Mouse (Mus musculus) heart, embryonic 11.5 days (tissue): ENCODE measurements around the gene Mtf1. TPM values are rescaled to one million over a fixed set of nuclear protein-coding genes. Genes with fewer than 3 reads are reported as not detected.

Experiments
- ATAC-seq: fragments of 200-750 bp; cut with Nextera tagmentation; replicated peaks from 2 replicates; pipeline ENCODE4 v1.8.0; 2017; ENCODE audit warnings: moderate library complexity; ENCODE audit not compliant: insufficient number of reproducible peaks, low FRiP score, low TSS enrichment
- H3K27ac ChIP-seq: fragments of 300-500 bp; sonication (generic); 2 replicates; pipeline ENCODE4 v1.5.1; 2014; ENCODE audit warnings: mild to moderate bottlenecking, low read depth, low read length
- H3K27me3 ChIP-seq: fragments of 300-500 bp; sonication (generic); 2 replicates; pipeline ENCODE4 v1.6.1; 2014; ENCODE audit warnings: mild to moderate bottlenecking, low read length, mixed read lengths; ENCODE audit not compliant: control insufficient read depth, insufficient read depth
- H3K36me3 ChIP-seq: fragments of 300-500 bp; sonication (generic); 2 replicates; pipeline ENCODE4 v1.6.1; 2014; ENCODE audit warnings: mild to moderate bottlenecking, low read length, moderate library complexity, mixed read lengths; ENCODE audit not compliant: control insufficient read depth, insufficient read depth
- H3K4me1 ChIP-seq: fragments of 300-500 bp; sonication (generic); 2 replicates; pipeline ENCODE4 v1.6.1; 2014; ENCODE audit warnings: low read length; ENCODE audit not compliant: control insufficient read depth, insufficient read depth
- H3K4me2 ChIP-seq: fragments of 300-500 bp; sonication (generic); 2 replicates; pipeline ENCODE4 v1.6.1; 2014; ENCODE audit warnings: mild to moderate bottlenecking, moderate library complexity
- H3K4me3 ChIP-seq: fragments of 300-500 bp; sonication (generic); 2 replicates; pipeline ENCODE4 v1.5.1; 2014; ENCODE audit warnings: low read depth, low read length
- H3K9ac ChIP-seq: fragments of 300-500 bp; sonication (generic); 2 replicates; pipeline ENCODE4 v1.6.1; 2014; ENCODE audit warnings: mild to moderate bottlenecking, low read depth, low read length, moderate library complexity
- H3K9me3 ChIP-seq: fragments of 300-500 bp; sonication (generic); replicated peaks from 2 replicates; pipeline ENCODE4 v1.6.1; 2016; ENCODE audit warnings: low read length; ENCODE audit not compliant: control insufficient read depth
- WGBS: fragments of 180-500 bp; shearing (Covaris S2); extraction: QIAGEN DNeasy Blood & Tissue Kit; methylation state at CpG from one replicate; pipeline ENCODE4 v1.1.7; 2014; ENCODE audit not compliant: insufficient replicate concordance; 5-methylcytosine and 5-hydroxymethylcytosine counted together
- polyA plus RNA-seq: library from polyadenylated mRNA; unstranded; fragments of >200 nt; fragmentation: Nextera tagmentation; extraction: Ambion mirVana; gene quantifications from 2 replicates; pipeline ENCODE4 v1.2.1, GENCODE M21; 2014

Mtf1 gene
- polyA plus RNA-seq, 1 experiment from 2014 or later, result 11.0 TPM

- Histone ChIP-seq H3K4me1 (peaks cover 5% of the 10 kb centered on the region), H3K9ac (no peak overlapping the region), H3K4me3 (no peak overlapping the region), H3K9me3 (no peaks in the 10 kb centered on the region), H3K27ac (no peak overlapping the region), H3K27me3 (no peaks in the 10 kb centered on the region), H3K36me3 (peaks cover 5% of the 10 kb centered on the region; the same call in 1 of the 2 replicates), H3K4me2 (no peak overlapping the region)
- WGBS, result 88% methylated on average over 7 of the region's 7 CpGs
- ATAC-seq, result no peak
Measured at GRCm38 (mm10) chr4:124810056-124810455, 8.2 kb downstream of the Mtf1 start.

DNA sequence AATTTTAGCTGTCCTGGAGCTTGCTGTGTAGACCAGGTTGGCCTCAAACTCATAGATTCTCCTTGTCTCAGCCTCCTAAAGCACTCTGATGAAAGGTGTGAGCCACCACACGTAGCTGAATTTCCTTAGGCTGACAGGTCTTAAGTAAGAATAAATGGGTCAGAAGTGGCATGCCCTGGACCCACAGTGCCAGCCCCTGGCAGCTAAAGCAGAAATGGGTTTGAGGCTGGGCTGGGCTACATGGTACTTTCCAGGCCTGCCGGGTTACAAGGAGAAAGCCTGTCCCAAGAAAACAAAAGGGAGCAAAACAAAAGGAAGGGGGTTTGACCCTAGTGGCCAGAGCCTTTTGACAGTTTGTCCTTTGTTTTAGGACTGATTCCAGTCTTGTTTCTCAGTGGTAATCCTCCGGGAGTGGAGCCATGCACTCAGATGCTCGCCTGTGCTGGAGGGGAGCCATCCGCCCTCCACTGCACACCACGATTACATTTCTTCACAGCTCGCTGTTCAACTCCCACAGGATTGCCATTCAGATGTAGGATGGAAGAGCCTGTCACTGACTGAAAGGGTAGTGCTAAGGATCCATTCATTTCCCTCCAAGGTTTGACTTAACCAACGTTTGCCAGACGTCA is 9.6 kb downstream of the Mtf1 start:
- no peak overlapping the region for H3K4me2 ChIP-seq
- H3K9me3 ChIP-seq, result no peaks in the 10 kb centered on the region
- 60% methylated on average over 9 of the region's 9 CpGs for WGBS
- H3K4me3 ChIP-seq, result no peak overlapping the region
- no peak overlapping the region for H3K9ac ChIP-seq
- H3K27ac ChIP-seq, result no peak overlapping the region
- H3K36me3 ChIP-seq, result 0 out of 2 replicates have a peak, but pooled peaks cover 5% of the 10 kb centered on the region
- no peak for ATAC-seq
- peaks cover 5% of the 10 kb centered on the region for H3K4me1 ChIP-seq
- H3K27me3 ChIP-seq, result no peaks in the 10 kb centered on the region

DNA sequence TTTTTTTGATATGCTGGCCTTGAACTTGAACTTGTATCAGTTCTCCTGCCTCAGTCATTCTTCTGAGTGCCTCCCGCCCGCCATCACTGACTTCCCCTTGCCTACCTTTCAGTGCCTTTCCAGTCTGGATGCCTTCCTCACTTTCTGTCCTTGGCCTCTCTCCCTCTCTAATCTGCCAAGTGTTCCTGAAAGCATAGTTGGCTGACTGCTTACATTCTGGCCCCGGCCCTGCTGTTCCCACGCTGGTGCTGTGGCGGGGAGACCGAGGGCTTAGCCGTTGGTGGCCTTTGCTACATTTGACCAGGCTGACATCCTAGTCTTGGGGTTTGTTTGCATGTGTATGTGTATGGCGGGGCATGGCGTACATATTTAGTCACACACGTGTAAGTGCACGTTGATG is 14.0 kb downstream of the Mtf1 start:
- 89% methylated on average over 11 of the region's 11 CpGs for WGBS
- no peak overlapping the region for H3K4me2 ChIP-seq
- peaks cover 8% of the 10 kb centered on the region; the same call in 1 of the 2 replicates for H3K4me1 ChIP-seq
- H3K9ac ChIP-seq, result no peak overlapping the region
- no peaks in the 10 kb centered on the region for H3K27me3 ChIP-seq
- 0 out of 2 replicates have a peak, but pooled peaks cover 5% of the 10 kb centered on the region for H3K36me3 ChIP-seq
- no peak overlapping the region for H3K27ac ChIP-seq
- H3K9me3 ChIP-seq, result no peaks in the 10 kb centered on the region
- no peak for ATAC-seq
- H3K4me3 ChIP-seq, result no peak overlapping the region

DNA sequence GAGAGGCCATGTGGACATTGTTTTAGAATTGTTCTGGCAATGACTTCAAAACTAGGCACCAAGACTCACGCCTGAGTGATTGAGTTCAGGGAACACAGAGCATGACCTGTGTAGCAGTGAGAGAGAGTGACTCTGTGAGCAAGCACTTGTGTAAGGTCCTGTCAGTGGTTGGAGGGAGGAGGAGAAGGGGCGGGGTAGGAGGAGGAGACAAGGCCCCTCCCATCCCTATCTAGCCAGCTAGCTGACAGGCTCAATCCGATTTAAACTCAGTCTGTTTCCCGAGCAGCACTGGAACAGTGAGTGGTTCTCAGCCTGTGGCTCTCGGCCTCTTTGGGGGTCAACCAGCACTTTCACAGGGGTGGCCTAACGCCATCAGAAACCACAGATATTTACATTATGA is 15.9 kb downstream of the Mtf1 start:
- H3K4me2 ChIP-seq, result 0 out of 2 replicates have a peak overlapping the region, but pooled peaks have one; percentile 16
- H3K9ac ChIP-seq, result no peak overlapping the region
- H3K9me3 ChIP-seq, result no peaks in the 10 kb centered on the region
- no peaks in the 10 kb centered on the region for H3K27me3 ChIP-seq
- peaks cover 7% of the 10 kb centered on the region; the same call in 1 of the 2 replicates for H3K36me3 ChIP-seq
- peaks cover 8% of the 10 kb centered on the region; the same call in 1 of the 2 replicates for H3K4me1 ChIP-seq
- H3K27ac ChIP-seq, result no peak overlapping the region
- H3K4me3 ChIP-seq, result no peak overlapping the region
- ATAC-seq, result peak; percentile 81
- 8% methylated on average over 6 of the region's 6 CpGs for WGBS

GRCm38 (mm10) chr4:124818832-124819231 is 16.9 kb downstream of the Mtf1 start:
- no peak for ATAC-seq
- WGBS, result 93% methylated on average over 4 of the region's 4 CpGs

GRCm38 (mm10) chr4:124824967-124825366 is 23.1 kb downstream of the Mtf1 start:
- 91% methylated on average over 6 of the region's 6 CpGs for whole genome bisulfite sequencing
- Histone ChIP-seq H3K9ac (no peak overlapping the region), H3K4me3 (no peak overlapping the region), H3K9me3 (no peaks in the 10 kb centered on the region), H3K27ac (no peak overlapping the region), H3K27me3 (no peaks in the 10 kb centered on the region), H3K4me1 (no peaks in the 10 kb centered on the region), H3K4me2 (no peak overlapping the region), H3K36me3 (peaks cover 2% of the 10 kb centered on the region)
- ATAC-seq, result no peak

More at GRCm38 (mm10) chr4:124818832-124819231, 16.9 kb downstream of the Mtf1 start:
- Histone ChIP-seq H3K36me3 (peaks cover 7% of the 10 kb centered on the region), H3K9ac (no peak overlapping the region), H3K27ac (no peak overlapping the region), H3K4me1 (peaks cover 8% of the 10 kb centered on the region; the same call in 1 of the 2 replicates), H3K27me3 (no peaks in the 10 kb centered on the region), H3K4me3 (no peak overlapping the region), H3K9me3 (no peaks in the 10 kb centered on the region), H3K4me2 (no peak overlapping the region)

- ATAC-seq, result no peak
- 95% methylated on average over 21 of the region's 21 CpGs for WGBS
- H3K9ac ChIP-seq, result 0 out of 2 replicates have a peak overlapping the region, but pooled peaks have one; percentile 24
- H3K27ac ChIP-seq, result no peak overlapping the region
- no peaks in the 10 kb centered on the region for H3K27me3 ChIP-seq
- H3K9me3 ChIP-seq, result no peaks in the 10 kb centered on the region
- no peak overlapping the region for H3K4me2 ChIP-seq
- H3K36me3 ChIP-seq, result peaks cover 2% of the 10 kb centered on the region
- H3K4me3 ChIP-seq, result no peak overlapping the region
- H3K4me1 ChIP-seq, result no peaks in the 10 kb centered on the region
Measured at GRCm38 (mm10) chr4:124825371-124825965, 23.6 kb downstream of the Mtf1 start.

DNA sequence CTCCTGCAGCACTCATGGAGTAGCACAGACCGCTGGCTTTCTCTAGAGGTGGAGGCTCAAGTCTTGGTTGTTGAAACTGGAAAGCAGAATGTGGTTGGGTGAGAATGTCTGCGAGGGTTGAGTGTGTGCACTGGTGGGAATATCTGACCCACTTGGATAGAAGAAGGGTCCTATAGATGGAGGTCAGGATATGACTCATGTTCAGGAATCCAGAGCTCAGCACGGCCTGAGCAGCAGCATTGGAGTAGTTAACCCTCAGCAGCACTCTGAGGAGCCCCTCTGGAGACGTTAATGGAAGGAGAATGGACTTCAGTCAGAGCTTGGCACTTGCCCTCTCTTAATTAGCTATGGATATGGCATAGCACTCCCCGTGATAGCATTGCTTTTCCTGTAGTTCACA is 27.8 kb downstream of the Mtf1 start:
- no peak overlapping the region for H3K27ac ChIP-seq
- ATAC-seq, result no peak
- no peaks in the 10 kb centered on the region for H3K9me3 ChIP-seq
- peaks cover 4% of the 10 kb centered on the region for H3K36me3 ChIP-seq
- H3K27me3 ChIP-seq, result no peaks in the 10 kb centered on the region
- no peak overlapping the region for H3K4me2 ChIP-seq
- no peak overlapping the region for H3K9ac ChIP-seq
- WGBS, result 70% methylated on average over 5 of the region's 5 CpGs
- no peaks in the 10 kb centered on the region for H3K4me1 ChIP-seq
- no peak overlapping the region for H3K4me3 ChIP-seq
